Mouse (Mus musculus): ENCODE results near the gene Stum.

Gene Stum

GRCm38 (mm10) chr1:180429819-180430218 lies 53.5 kb downstream of the Stum start:
- no peak for DNase-seq (ENCODE audit: low spot score in 2 of 2)

GRCm38 (mm10) chr1:180428871-180429270 lies 54.4 kb downstream of the Stum start:
- no peak for DNase-seq (ENCODE audit: low spot score in 2 of 2)

GRCm38 (mm10) chr1:180428101-180428712 lies 55.1 kb downstream of the Stum start:
- peak; percentile 61 to 71 for DNase-seq (ENCODE audit: low spot score in 2 of 2)

- DNase-seq (ENCODE audit: low spot score in 2 of 2) = peak; percentile 54 to 59
Measured at GRCm38 (mm10) chr1:180427685-180428084, 55.6 kb downstream of the Stum start.

GRCm38 (mm10) chr1:180426405-180426804 lies 56.9 kb downstream of the Stum start:
- no peak for DNase-seq (ENCODE audit: low spot score in 2 of 2)

GRCm38 (mm10) chr1:180423931-180424330 lies 59.4 kb downstream of the Stum start:
- no peak for DNase-seq (ENCODE audit: low spot score in 2 of 2)

GRCm38 (mm10) chr1:180423008-180423639 lies 60.2 kb downstream of the Stum start:
- no peak for DNase-seq (ENCODE audit: low spot score in 2 of 2)

- peak; percentile 78 for DNase-seq (ENCODE audit: low spot score in 2 of 2)
Measured at GRCm38 (mm10) chr1:180422076-180422828, 61.1 kb downstream of the Stum start.

GRCm38 (mm10) chr1:180421165-180421909 lies 62.0 kb downstream of the Stum start:
- DNase-seq (ENCODE audit: low spot score in 2 of 2) = no peak

- no peak for DNase-seq (ENCODE audit: low spot score in 2 of 2)
Measured at GRCm38 (mm10) chr1:180420496-180421164, 62.7 kb downstream of the Stum start.

GRCm38 (mm10) chr1:180419059-180419458 lies 64.2 kb downstream of the Stum start:
- no peak for DNase-seq (ENCODE audit: low spot score in 2 of 2)

- no peak for DNase-seq (ENCODE audit: low spot score in 2 of 2)
Measured at GRCm38 (mm10) chr1:180417118-180417517, 66.2 kb downstream of the Stum start.

GRCm38 (mm10) chr1:180415836-180416235 lies 67.5 kb downstream of the Stum start:
- DNase-seq (ENCODE audit: low spot score in 2 of 2) = no peak

GRCm38 (mm10) chr1:180415064-180415463 lies 68.2 kb downstream of the Stum start:
- no peak for DNase-seq (ENCODE audit: low spot score in 2 of 2)

- DNase-seq (ENCODE audit: low spot score in 2 of 2) = no peak
Measured at GRCm38 (mm10) chr1:180410306-180410705, 73.0 kb downstream of the Stum start.

GRCm38 (mm10) chr1:180409771-180410170 lies 73.5 kb downstream of the Stum start:
- DNase-seq (ENCODE audit: low spot score in 2 of 2) = no peak

GRCm38 (mm10) chr1:180408832-180409231 lies 74.5 kb downstream of the Stum start:
- DNase-seq (ENCODE audit: low spot score in 2 of 2) = no peak

- peak in 1 of 2 experiments; percentile 15 for DNase-seq (ENCODE audit: low spot score in 2 of 2)
Measured at GRCm38 (mm10) chr1:180407727-180408719, 75.3 kb downstream of the Stum start.

- DNase-seq (ENCODE audit: low spot score in 2 of 2) = no peak
Measured at GRCm38 (mm10) chr1:180407171-180407671, 76.1 kb downstream of the Stum start.

Data from right cerebral cortex, adult 2 months (tissue).